Mouse (Mus musculus): Measurements from ENCODE around the gene Ikzf3. TPM values are rescaled to one million over a fixed set of nuclear protein-coding genes. Genes with fewer than 3 reads are reported as not detected.

Gene Ikzf3
- polyA plus RNA-seq, 1 experiment from 2014 or later, result 0.18 TPM

DNA sequence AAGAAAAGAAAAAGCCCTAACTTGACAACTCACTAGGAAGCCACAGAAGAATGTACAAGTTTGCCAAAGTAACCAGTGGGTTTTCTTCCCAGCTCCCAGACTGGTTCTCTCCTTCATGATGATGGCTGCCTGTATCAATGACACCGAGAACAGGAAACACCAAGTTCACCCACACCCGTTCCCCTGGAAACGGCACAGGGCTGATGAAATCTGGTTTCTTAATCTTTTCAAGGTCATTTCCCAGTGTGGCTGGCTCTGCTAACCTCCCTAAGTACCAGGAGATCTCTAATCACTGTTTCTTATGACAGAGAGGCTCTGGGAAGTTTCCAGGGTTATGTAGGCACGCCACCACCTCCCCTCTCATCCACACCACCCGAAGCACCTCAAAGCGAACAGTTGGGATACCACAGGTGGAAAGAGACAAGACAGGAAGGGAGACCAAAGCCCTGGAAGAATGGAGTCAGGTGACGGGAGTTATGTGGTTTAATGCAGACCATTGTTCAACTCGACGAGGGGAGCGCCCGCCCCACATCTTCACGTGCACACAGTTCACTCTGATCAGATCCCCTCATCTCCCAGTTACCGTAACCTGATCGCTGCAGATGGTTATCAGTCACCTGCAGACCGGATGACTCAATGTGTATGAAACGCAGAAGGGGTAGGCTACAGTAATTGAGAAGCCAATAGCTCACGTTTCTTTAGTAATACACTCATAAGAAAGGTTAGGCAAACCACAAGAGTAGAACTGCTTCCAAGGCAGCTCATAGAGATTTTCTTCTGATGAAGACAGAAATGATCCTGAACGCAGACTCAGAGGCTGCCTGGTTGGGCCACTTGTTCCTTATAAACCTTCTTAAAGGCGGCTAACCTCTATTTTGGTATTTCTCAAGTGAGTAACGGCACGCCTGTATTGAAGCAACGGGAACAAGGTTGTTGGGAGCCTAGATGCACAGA lies 75.8 kb downstream of the Ikzf3 start:
- WGBS, result 52% methylated on average over 22 of the region's 22 CpGs
- H3K9ac ChIP-seq (ENCODE audit: low read depth, low read length), result no peak overlapping the region
- H3K4me1 ChIP-seq (ENCODE audit: control insufficient read depth, insufficient read depth, low read length), result 0 out of 2 replicates have a peak, but pooled peaks cover 2% of the 10 kb centered on the region
- H3K4me2 ChIP-seq (ENCODE audit: low read depth, low read length), result peak overlapping the region; percentile 0; the same call in 1 of the 2 replicates
- H3K4me3 ChIP-seq (ENCODE audit: low read depth, low read length), result no peak overlapping the region
- H3K36me3 ChIP-seq (ENCODE audit: control insufficient read depth, insufficient read depth, low read length), result no peaks in the 10 kb centered on the region
- no peaks in the 10 kb centered on the region for H3K9me3 ChIP-seq (ENCODE audit: control insufficient read depth, low read length)
- peak; percentile 77 for DNase-seq (ENCODE audit: low spot score)
- H3K27ac ChIP-seq (replicated peaks; ENCODE audit: low read depth, low read length), result peak overlapping the region; percentile 1; the same call in 1 of the 2 replicates
- H3K27me3 ChIP-seq (replicated peaks; ENCODE audit: control insufficient read depth, insufficient read depth, low read length), result no peaks in the 10 kb centered on the region
- peak; percentile 79 for ATAC-seq (ENCODE audit: low read depth)

DNA sequence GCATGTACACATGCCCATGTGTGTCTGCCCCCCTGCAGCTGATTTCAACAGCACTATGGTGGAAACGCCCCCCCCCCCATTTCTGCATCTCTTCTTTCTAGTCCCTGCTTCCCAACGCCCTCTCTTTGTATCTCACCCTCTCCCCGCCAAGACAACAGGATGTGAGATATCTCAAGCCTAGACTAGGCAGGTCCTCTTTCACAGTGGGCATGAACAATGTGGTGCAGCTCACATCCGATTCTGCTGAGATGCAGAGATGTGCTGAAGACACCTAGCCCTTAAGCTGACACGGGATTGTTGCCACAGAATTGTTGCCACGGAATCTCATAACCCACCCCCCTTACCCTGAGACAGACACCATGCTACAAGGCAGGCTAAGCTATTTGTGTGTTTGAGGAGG lies 81.3 kb downstream of the Ikzf3 start:
- Histone ChIP-seq H3K9me3 (ENCODE audit: control insufficient read depth, low read length) (no peaks in the 10 kb centered on the region), H3K4me3 (ENCODE audit: low read depth, low read length) (no peak overlapping the region), H3K27ac (replicated peaks; ENCODE audit: low read depth, low read length) (no peak overlapping the region), H3K9ac (ENCODE audit: low read depth, low read length) (no peak overlapping the region), H3K4me1 (ENCODE audit: control insufficient read depth, insufficient read depth, low read length) (no peaks in the 10 kb centered on the region), H3K36me3 (ENCODE audit: control insufficient read depth, insufficient read depth, low read length) (no peaks in the 10 kb centered on the region), H3K27me3 (replicated peaks; ENCODE audit: control insufficient read depth, insufficient read depth, low read length) (peaks cover 8% of the 10 kb centered on the region), H3K4me2 (ENCODE audit: low read depth, low read length) (no peak overlapping the region)
- 77% methylated on average over 5 of the region's 6 CpGs for WGBS
- ATAC-seq (ENCODE audit: low read depth) (no peak), DNase-seq (ENCODE audit: low spot score) (no peak)

DNA sequence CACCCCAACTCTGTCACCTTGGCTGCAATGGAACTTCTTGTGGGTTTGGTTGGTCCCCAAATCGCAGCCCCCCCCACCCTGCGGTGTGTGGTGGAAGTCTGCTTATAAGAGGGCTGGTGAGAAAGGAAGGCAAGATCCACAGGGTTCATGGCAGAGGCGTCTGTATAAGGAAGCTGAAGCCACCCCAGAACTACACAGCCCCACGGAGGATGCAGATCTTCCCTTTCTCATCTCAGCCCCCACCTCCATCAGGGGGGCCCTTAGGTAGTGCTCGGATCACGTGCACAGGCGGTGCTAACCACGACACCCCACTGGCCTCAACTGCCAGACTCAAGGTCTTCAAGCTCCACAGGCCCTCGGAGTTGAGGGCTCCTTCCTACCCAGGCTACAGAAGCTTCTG lies 81.9 kb downstream of the Ikzf3 start:
- Histone ChIP-seq H3K9ac (ENCODE audit: low read depth, low read length) (no peak overlapping the region), H3K9me3 (ENCODE audit: control insufficient read depth, low read length) (no peaks in the 10 kb centered on the region), H3K27ac (replicated peaks; ENCODE audit: low read depth, low read length) (no peak overlapping the region), H3K4me3 (ENCODE audit: low read depth, low read length) (no peak overlapping the region), H3K4me1 (ENCODE audit: control insufficient read depth, insufficient read depth, low read length) (no peaks in the 10 kb centered on the region), H3K27me3 (replicated peaks; ENCODE audit: control insufficient read depth, insufficient read depth, low read length) (peaks cover 14% of the 10 kb centered on the region), H3K36me3 (ENCODE audit: control insufficient read depth, insufficient read depth, low read length) (no peaks in the 10 kb centered on the region), H3K4me2 (ENCODE audit: low read depth, low read length) (no peak overlapping the region)
- ATAC-seq (ENCODE audit: low read depth), result no peak
- DNase-seq (ENCODE audit: low spot score), result no peak
- WGBS, result 91% methylated on average over 9 of the region's 9 CpGs

DNA sequence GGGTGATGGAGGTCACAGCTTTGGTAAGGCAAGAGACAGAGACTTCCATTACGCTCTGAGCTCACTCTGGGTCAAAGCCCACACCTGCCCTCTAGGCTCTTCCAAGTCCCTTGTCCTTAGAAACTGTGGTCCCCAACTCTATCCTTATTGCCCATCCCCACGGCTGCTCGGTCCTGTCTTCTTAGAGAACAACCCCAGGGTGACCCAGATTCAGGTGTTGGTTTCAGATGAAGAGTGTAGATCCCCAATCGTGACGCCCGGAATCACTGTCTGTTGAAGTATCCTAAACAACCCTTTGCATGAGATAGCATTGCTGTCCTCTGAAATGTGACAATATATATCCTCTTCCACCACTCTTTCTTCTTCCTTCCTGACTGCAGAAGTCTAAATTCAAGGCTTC lies 83.6 kb downstream of the Ikzf3 start:
- no peaks in the 10 kb centered on the region for H3K9me3 ChIP-seq (ENCODE audit: control insufficient read depth, low read length)
- WGBS, result 86% methylated on average over 6 of the region's 6 CpGs

DNA sequence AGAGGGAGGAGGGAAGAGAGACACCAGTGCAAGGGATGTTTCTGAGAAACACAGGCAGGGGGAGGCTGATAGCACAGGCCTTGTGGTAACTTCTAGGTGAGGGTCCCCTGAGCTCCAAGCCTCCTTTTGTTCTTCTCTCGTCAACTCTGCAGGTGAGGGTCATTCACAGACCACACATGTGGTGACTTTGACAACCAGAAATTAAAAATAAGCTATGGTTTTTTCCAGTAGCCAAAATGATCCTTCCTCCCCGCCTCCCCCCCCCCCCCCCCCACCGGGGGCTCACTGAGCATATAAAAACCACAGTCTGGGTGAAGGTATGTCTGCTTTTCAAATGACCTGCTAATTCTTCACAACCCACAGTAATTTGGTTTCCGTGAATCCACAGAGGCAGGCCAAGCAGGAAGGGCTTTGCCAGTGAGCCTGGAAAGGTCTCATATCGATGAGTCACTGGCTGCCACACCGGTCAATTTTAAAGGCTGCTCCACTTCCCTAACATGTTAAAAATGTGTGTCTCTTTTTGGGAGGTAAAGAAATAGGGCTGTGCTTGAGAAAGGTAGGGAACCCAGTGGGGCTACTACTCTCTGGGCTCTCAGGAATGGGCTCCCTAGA lies 84.6 kb downstream of the Ikzf3 start:
- ATAC-seq (ENCODE audit: low read depth) (no peak), DNase-seq (ENCODE audit: low spot score) (no peak)
- Histone ChIP-seq H3K9ac (ENCODE audit: low read depth, low read length) (no peak overlapping the region), H3K36me3 (ENCODE audit: control insufficient read depth, insufficient read depth, low read length) (no peaks in the 10 kb centered on the region), H3K27me3 (replicated peaks; ENCODE audit: control insufficient read depth, insufficient read depth, low read length) (peaks cover 26% of the 10 kb centered on the region), H3K4me1 (ENCODE audit: control insufficient read depth, insufficient read depth, low read length) (no peaks in the 10 kb centered on the region), H3K4me3 (ENCODE audit: low read depth, low read length) (no peak overlapping the region), H3K4me2 (ENCODE audit: low read depth, low read length) (no peak overlapping the region), H3K27ac (replicated peaks; ENCODE audit: low read depth, low read length) (no peak overlapping the region), H3K9me3 (ENCODE audit: control insufficient read depth, low read length) (no peaks in the 10 kb centered on the region)
- WGBS, result 44% methylated on average over 6 of the region's 6 CpGs

More for the DNA sequence above, 83.6 kb downstream of the Ikzf3 start:
- DNase-seq (ENCODE audit: low spot score) (no peak), ATAC-seq (ENCODE audit: low read depth) (no peak)
- H3K4me2 ChIP-seq (ENCODE audit: low read depth, low read length), result no peak overlapping the region
- peaks cover 26% of the 10 kb centered on the region for H3K27me3 ChIP-seq (replicated peaks; ENCODE audit: control insufficient read depth, insufficient read depth, low read length)
- H3K4me1 ChIP-seq (ENCODE audit: control insufficient read depth, insufficient read depth, low read length), result no peaks in the 10 kb centered on the region
- H3K4me3 ChIP-seq (ENCODE audit: low read depth, low read length), result no peak overlapping the region
- H3K36me3 ChIP-seq (ENCODE audit: control insufficient read depth, insufficient read depth, low read length), result no peaks in the 10 kb centered on the region
- no peak overlapping the region for H3K9ac ChIP-seq (ENCODE audit: low read depth, low read length)
- H3K27ac ChIP-seq (replicated peaks; ENCODE audit: low read depth, low read length), result no peak overlapping the region

DNA sequence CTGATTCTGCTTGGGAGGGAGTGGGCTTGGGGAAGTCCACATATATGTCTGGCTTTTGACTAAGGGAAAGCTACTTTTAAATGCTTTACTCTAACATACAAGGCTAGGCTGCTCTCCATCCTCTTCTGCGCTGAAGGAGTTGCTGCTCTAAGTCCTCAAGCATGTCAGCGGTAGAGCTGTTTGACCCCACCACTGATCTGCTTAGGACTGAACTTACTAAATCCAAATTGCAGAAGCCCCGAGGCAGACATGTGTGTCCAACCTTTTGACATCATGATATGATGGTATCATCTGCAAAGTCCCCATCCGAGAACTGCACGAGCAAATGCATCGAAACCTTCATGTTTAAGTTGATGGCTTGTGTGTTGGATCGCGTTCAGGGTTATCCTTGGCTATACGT lies 86.0 kb downstream of the Ikzf3 start:
- peaks cover 26% of the 10 kb centered on the region for H3K27me3 ChIP-seq (replicated peaks; ENCODE audit: control insufficient read depth, insufficient read depth, low read length)
- 79% methylated on average over 9 of the region's 9 CpGs for WGBS

DNA sequence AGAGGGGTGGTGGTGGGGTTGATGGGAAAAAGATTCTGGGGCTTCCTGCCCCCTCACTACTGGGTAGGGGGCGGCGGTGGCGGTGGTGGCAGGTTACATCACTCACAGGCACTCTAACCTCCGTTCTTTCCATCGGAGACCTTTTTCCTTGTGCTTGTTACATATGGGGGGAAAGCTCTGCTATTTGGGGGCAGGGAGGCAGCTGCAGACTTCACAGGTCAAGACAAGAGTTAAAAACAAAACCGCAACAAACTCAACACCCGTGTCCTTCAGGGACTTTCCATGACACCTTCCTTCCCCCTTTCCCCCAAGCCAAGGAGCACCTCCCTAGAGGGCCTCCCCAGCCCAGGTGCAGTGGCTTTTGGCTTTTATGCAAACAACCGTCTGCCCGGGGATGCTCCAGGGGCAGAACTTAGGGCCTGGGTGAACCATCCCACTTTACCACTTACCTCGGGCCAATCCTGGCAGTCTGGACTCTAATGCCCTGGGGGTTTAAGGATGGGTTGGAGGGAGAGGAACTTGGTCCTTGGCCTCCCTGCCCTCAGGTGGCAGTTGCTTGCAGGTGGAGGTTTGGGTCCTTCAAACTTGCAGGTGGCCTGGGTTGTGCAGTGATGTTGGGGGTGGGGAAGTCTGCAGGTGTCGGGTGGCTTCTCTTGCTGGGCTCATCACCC lies 86.6 kb downstream of the Ikzf3 start:
- no peak for DNase-seq (ENCODE audit: low spot score)
- no peak overlapping the region for H3K27ac ChIP-seq (replicated peaks; ENCODE audit: low read depth, low read length)
- no peaks in the 10 kb centered on the region for H3K36me3 ChIP-seq (ENCODE audit: control insufficient read depth, insufficient read depth, low read length)
- no peak overlapping the region for H3K4me2 ChIP-seq (ENCODE audit: low read depth, low read length)
- H3K4me3 ChIP-seq (ENCODE audit: low read depth, low read length), result no peak overlapping the region
- no peaks in the 10 kb centered on the region for H3K9me3 ChIP-seq (ENCODE audit: control insufficient read depth, low read length)
- WGBS, result 18% methylated on average over 11 of the region's 11 CpGs
- H3K9ac ChIP-seq (ENCODE audit: low read depth, low read length), result no peak overlapping the region
- no peaks in the 10 kb centered on the region for H3K4me1 ChIP-seq (ENCODE audit: control insufficient read depth, insufficient read depth, low read length)
- H3K27me3 ChIP-seq (replicated peaks; ENCODE audit: control insufficient read depth, insufficient read depth, low read length), result peaks cover 26% of the 10 kb centered on the region
- ATAC-seq (ENCODE audit: low read depth), result no peak

More for the DNA sequence above, 86.0 kb downstream of the Ikzf3 start:
- Histone ChIP-seq H3K4me1 (ENCODE audit: control insufficient read depth, insufficient read depth, low read length) (no peaks in the 10 kb centered on the region), H3K9me3 (ENCODE audit: control insufficient read depth, low read length) (no peaks in the 10 kb centered on the region), H3K4me3 (ENCODE audit: low read depth, low read length) (no peak overlapping the region), H3K27ac (replicated peaks; ENCODE audit: low read depth, low read length) (no peak overlapping the region), H3K9ac (ENCODE audit: low read depth, low read length) (no peak overlapping the region), H3K4me2 (ENCODE audit: low read depth, low read length) (no peak overlapping the region), H3K36me3 (ENCODE audit: control insufficient read depth, insufficient read depth, low read length) (no peaks in the 10 kb centered on the region)
- no peak for ATAC-seq (ENCODE audit: low read depth)
- DNase-seq (ENCODE audit: low spot score), result no peak

DNA sequence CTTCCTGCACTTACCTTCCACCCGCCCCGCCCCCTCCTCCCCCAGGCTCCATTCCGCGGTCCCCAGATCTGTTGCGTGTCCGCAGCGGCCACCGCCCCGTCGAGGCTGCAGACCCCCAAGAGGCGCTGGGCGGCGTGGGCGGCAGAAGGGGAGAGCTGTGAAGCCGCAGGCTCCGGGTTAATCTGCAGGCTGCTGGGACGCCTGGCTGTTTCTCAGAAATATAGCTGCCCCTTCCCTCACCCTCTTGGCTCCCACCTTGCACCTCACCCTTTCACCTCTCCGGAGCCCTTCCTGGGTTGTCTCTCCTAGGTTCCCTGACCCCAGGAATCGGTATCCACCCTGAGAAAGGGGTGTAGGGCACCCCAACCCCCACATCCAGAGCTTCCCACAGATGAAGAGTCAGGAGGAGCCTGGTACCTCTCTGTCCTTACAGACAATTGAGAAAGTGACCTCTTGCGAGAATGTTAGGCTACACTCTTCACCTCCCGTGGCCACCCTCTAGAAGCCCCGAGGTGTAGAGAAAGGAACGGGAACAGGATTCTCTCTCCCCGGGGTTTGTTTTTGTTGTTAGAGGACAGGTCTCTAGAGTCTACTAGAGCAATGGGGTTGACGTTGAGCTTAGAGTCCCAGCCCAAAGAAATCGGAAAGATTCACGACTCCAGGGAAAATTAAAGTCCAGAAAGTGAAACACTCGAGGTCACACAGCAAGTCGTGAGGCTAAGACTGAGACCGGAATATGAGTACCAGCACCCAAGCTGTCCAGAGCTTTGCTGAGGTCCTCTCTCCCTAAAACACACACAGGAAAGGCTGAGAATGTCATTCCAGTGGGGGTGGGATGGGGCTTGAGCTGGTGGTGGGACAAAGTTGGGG lies 87.5 kb downstream of the Ikzf3 start:
- peak overlapping the region; percentile 89 for H3K4me2 ChIP-seq (ENCODE audit: low read depth, low read length)
- H3K9ac ChIP-seq (ENCODE audit: low read depth, low read length), result peak overlapping the region; percentile 67
- ATAC-seq (ENCODE audit: low read depth) (peak; percentile 6; the same call in 1 of the 2 replicates), DNase-seq (ENCODE audit: low spot score) (no peak)
- no peaks in the 10 kb centered on the region for H3K36me3 ChIP-seq (ENCODE audit: control insufficient read depth, insufficient read depth, low read length)
- 5% methylated on average over 13 of the region's 30 CpGs for WGBS
- H3K4me1 ChIP-seq (ENCODE audit: control insufficient read depth, insufficient read depth, low read length), result no peaks in the 10 kb centered on the region
- no peak overlapping the region for H3K27ac ChIP-seq (replicated peaks; ENCODE audit: low read depth, low read length)
- peak overlapping the region; percentile 62 for H3K4me3 ChIP-seq (ENCODE audit: low read depth, low read length)
- H3K27me3 ChIP-seq (replicated peaks; ENCODE audit: control insufficient read depth, insufficient read depth, low read length), result peaks cover 26% of the 10 kb centered on the region
- no peaks in the 10 kb centered on the region for H3K9me3 ChIP-seq (ENCODE audit: control insufficient read depth, low read length)

Measured in embryonic facial prominence, embryonic 14.5 days (tissue).